Mouse (Mus musculus): ENCODE measurements around the gene Slc22a12.

The Slc22a12 gene

GRCm38 (mm10) chr19:6542367-6543034 lies at the start of gene Slc22a12:
TSS of gene Slc22a12 (minus strand) at chr19:6543032.
- no peak for DNase-seq

- no peak for DNase-seq
Measured at GRCm38 (mm10) chr19:6572001-6572400, 29.2 kb upstream of the Slc22a12 start.

GRCm38 (mm10) chr19:6571476-6571875 lies 28.6 kb upstream of the Slc22a12 start:
- DNase-seq = no peak

GRCm38 (mm10) chr19:6569561-6569960 lies 26.7 kb upstream of the Slc22a12 start:
- DNase-seq = no peak

- DNase-seq = no peak
Measured at GRCm38 (mm10) chr19:6569021-6569420, 26.2 kb upstream of the Slc22a12 start.

- DNase-seq = no peak
Measured at GRCm38 (mm10) chr19:6566450-6566849, 23.6 kb upstream of the Slc22a12 start.

- DNase-seq = no peak
Measured at GRCm38 (mm10) chr19:6565136-6565535, 22.3 kb upstream of the Slc22a12 start.

GRCm38 (mm10) chr19:6560246-6560815 lies 17.5 kb upstream of the Slc22a12 start:
- no peak for DNase-seq

- no peak for DNase-seq
Measured at GRCm38 (mm10) chr19:6559576-6559975, 16.7 kb upstream of the Slc22a12 start.

- DNase-seq = peak; percentile 63
Measured at GRCm38 (mm10) chr19:6553819-6554582, 11.2 kb upstream of the Slc22a12 start.

- no peak for DNase-seq
Measured at GRCm38 (mm10) chr19:6553174-6553573, 10.3 kb upstream of the Slc22a12 start.

- peak; percentile 66 for DNase-seq
Measured at GRCm38 (mm10) chr19:6552302-6553028, 9.6 kb upstream of the Slc22a12 start.

GRCm38 (mm10) chr19:6551215-6551614 lies 8.4 kb upstream of the Slc22a12 start:
- no peak for DNase-seq

GRCm38 (mm10) chr19:6549566-6549965 lies 6.7 kb upstream of the Slc22a12 start:
- DNase-seq = no peak

- DNase-seq = peak; percentile 50
Measured at GRCm38 (mm10) chr19:6548431-6549410, 5.9 kb upstream of the Slc22a12 start.

GRCm38 (mm10) chr19:6547801-6548200 lies 5.0 kb upstream of the Slc22a12 start:
- no peak for DNase-seq

GRCm38 (mm10) chr19:6546096-6546495 lies 3.3 kb upstream of the Slc22a12 start:
- DNase-seq = peak; percentile 25

GRCm38 (mm10) chr19:6545481-6545880 lies 2.6 kb upstream of the Slc22a12 start:
- no peak for DNase-seq

GRCm38 (mm10) chr19:6544712-6545111 lies 1.9 kb upstream of the Slc22a12 start:
- no peak for DNase-seq

GRCm38 (mm10) chr19:6543518-6543917 lies 686 bp upstream of the Slc22a12 start:
- DNase-seq = no peak

GRCm38 (mm10) chr19:6543035-6543383 lies 177 bp upstream of the Slc22a12 start:
- DNase-seq = no peak

- DNase-seq = no peak
Measured at GRCm38 (mm10) chr19:6541521-6541920, 1.3 kb downstream of the Slc22a12 start.

Data from lung, postnatal 36 days (tissue).